Mouse (Mus musculus) G1E (cell line): ENCODE results near the gene Iqce.
"Not testable (repeated sequence)": the region's sequence is repeated elsewhere in the genome, so short reads cannot be mapped to it uniquely, and the experiment has no call there.

ENCODE experiments used
- CTCF ChIP-seq: IDR thresholded peaks from 2 replicates; pipeline ENCODE4 v1.5.1; 2012; ENCODE audit warnings: low read depth, low read length, inconsistent platforms, mixed read lengths
- GATA1 ChIP-seq: IDR thresholded peaks from 2 replicates; pipeline ENCODE4 v1.6.1; 2012; ENCODE audit warnings: borderline replicate concordance, low read length, inconsistent platforms, mixed read lengths
- GATA2 ChIP-seq: IDR thresholded peaks from 2 replicates; pipeline ENCODE4 v1.6.1; 2012; ENCODE audit warnings: low read depth, low read length, inconsistent platforms, borderline replicate concordance
- POLR2AphosphoS5 ChIP-seq: IDR thresholded peaks from 2 replicates; pipeline ENCODE4 v1.6.1; 2012; ENCODE audit warnings: low read depth, low read length, inconsistent platforms; ENCODE audit not compliant: insufficient replicate concordance

DNA sequence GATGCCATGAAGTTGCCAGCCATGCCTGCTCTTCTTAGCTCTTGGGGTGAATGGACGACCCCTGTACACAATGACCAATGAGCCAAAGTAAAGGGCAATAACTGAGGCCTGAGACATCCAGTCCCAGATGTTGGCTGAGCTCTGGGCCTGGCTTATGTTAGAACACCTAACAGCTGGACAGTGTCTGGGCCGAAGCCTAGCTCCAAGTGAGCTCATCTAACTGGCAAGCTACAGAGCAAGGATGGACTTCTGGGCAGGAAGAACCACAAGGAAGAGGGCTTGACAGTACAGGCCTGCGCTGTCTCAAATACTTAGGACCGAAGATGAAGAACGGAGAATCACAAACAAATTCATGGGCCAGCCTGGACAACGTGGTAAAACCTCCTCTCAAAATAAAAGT is 29.6 kb downstream of the Iqce start:
- TF ChIP-seq CTCF, GATA1, POLR2AphosphoS5, GATA2: not testable (repeated sequence)
